Mouse (Mus musculus): ENCODE measurements around the gene Disc1. TPM values are rescaled to one million over a fixed set of nuclear protein-coding genes. Genes with fewer than 3 reads are reported as not detected.
A peak's percentile ranks its signal among the peaks of the same experiment; 100 is the strongest.

Gene Disc1
- total and polyA plus RNA-seq, 2 experiments from 2014 or later = 1.2 to 5.2 TPM

DNA sequence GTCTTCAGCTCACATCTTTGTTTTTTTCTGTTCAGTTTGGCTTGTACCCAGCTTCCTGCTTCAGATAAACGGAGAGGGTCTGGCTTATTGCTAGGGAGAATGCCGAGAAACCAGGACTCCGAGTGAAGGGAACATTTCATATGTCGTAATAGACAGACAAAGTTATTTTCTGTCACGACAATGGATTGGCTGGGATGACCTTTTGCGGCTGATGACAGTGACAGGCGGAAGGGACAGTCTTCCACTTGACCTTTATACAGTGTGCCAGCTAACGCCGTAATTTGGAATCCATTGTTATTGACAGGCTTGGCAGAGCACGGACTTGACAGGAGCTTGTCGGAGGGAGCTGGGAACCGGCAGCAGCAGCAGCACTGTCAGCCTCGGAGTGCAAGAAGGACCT lies 48.3 kb downstream of the Disc1 start:
- Histone ChIP-seq H3K4me3 (ENCODE audit: low read depth, low read length) (no peak overlapping the region), H3K27ac (ENCODE audit: low read depth) (peak overlapping the region; percentile 22; the same call in 1 of the 2 replicates), H3K4me1 (ENCODE audit: control insufficient read depth, insufficient read depth) (peaks cover 11% of the 10 kb centered on the region), H3K27me3 (ENCODE audit: control insufficient read depth, insufficient read depth, low read length) (no peaks in the 10 kb centered on the region), H3K36me3 (replicated peaks; ENCODE audit: control insufficient read depth, insufficient read depth, low read length) (no peaks in the 10 kb centered on the region), H3K9ac (replicated peaks; ENCODE audit: low read depth, low read length) (no peak overlapping the region), H3K4me2 (ENCODE audit: low read depth, low read length) (peak overlapping the region; percentile 42), H3K9me3 (replicated peaks; ENCODE audit: control insufficient read depth, low read length) (no peaks in the 10 kb centered on the region)
- TF ChIP-seq EP300 (IDR thresholded peaks at IDR 0.05; ENCODE audit: low read depth) (no peak), CTCF (IDR thresholded peaks at IDR 0.05; ENCODE audit: low read depth) (no peak)
- WGBS = 23% methylated on average over 13 of the region's 13 CpGs
- ATAC-seq (ENCODE audit: insufficient read depth, low read depth) = peak; percentile 69
- peak; percentile 46 for DNase-seq (ENCODE audit: low spot score)

DNA sequence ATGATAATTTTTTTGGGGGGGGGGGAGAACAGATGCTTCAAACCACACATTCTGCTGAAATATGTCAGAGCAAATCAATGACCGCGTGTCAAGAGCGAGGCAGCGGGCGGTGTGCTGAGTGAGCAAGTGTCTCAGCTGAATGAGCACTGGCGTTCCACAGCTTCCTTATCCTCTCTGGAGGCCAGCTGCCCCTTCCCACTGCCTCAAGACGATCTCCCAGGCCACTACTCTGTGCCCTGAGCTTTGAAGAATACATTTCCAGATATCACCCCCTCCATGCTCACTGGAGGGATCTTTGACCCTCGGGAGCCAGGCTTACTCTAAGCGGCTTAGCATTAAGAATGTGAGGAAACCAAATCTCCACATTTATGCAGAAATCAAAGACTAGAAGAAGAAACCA lies 59.2 kb downstream of the Disc1 start:
- DNase-seq (ENCODE audit: low spot score) = no peak
- no peak for ATAC-seq (ENCODE audit: insufficient read depth, low read depth)
- Histone ChIP-seq H3K27me3 (ENCODE audit: control insufficient read depth, insufficient read depth, low read length) (no peaks in the 10 kb centered on the region), H3K9ac (replicated peaks; ENCODE audit: low read depth, low read length) (no peak overlapping the region), H3K9me3 (replicated peaks; ENCODE audit: control insufficient read depth, low read length) (no peaks in the 10 kb centered on the region), H3K27ac (ENCODE audit: low read depth) (no peak overlapping the region), H3K4me3 (ENCODE audit: low read depth, low read length) (no peak overlapping the region), H3K4me2 (ENCODE audit: low read depth, low read length) (no peak overlapping the region), H3K36me3 (replicated peaks; ENCODE audit: control insufficient read depth, insufficient read depth, low read length) (no peaks in the 10 kb centered on the region), H3K4me1 (ENCODE audit: control insufficient read depth, insufficient read depth) (no peaks in the 10 kb centered on the region)
- 56% methylated on average over 9 of the region's 9 CpGs for WGBS
- no peak for TF ChIP-seq CTCF (IDR thresholded peaks at IDR 0.05; ENCODE audit: low read depth)
- no peak for TF ChIP-seq EP300 (IDR thresholded peaks at IDR 0.05; ENCODE audit: low read depth)

GRCm38 (mm10) chr8:125113831-125114230 lies 59.8 kb downstream of the Disc1 start:
- no peak overlapping the region for H3K27ac ChIP-seq (ENCODE audit: low read depth)
- TF ChIP-seq CTCF (IDR thresholded peaks at IDR 0.05; ENCODE audit: low read depth) (no peak), EP300 (IDR thresholded peaks at IDR 0.05; ENCODE audit: low read depth) (no peak)
- no peaks in the 10 kb centered on the region for H3K27me3 ChIP-seq (ENCODE audit: control insufficient read depth, insufficient read depth, low read length)
- H3K4me2 ChIP-seq (ENCODE audit: low read depth, low read length) = no peak overlapping the region
- WGBS = 64% methylated on average over 3 of the region's 3 CpGs
- H3K4me3 ChIP-seq (ENCODE audit: low read depth, low read length) = no peak overlapping the region
- H3K36me3 ChIP-seq (replicated peaks; ENCODE audit: control insufficient read depth, insufficient read depth, low read length) = no peaks in the 10 kb centered on the region
- no peaks in the 10 kb centered on the region for H3K9me3 ChIP-seq (replicated peaks; ENCODE audit: control insufficient read depth, low read length)
- no peak for DNase-seq (ENCODE audit: low spot score)
- H3K9ac ChIP-seq (replicated peaks; ENCODE audit: low read depth, low read length) = no peak overlapping the region
- H3K4me1 ChIP-seq (ENCODE audit: control insufficient read depth, insufficient read depth) = no peaks in the 10 kb centered on the region
- ATAC-seq (ENCODE audit: insufficient read depth, low read depth) = no peak

GRCm38 (mm10) chr8:125115321-125115720 lies 61.3 kb downstream of the Disc1 start:
- TF ChIP-seq EP300 (IDR thresholded peaks at IDR 0.05; ENCODE audit: low read depth) (no peak), CTCF (IDR thresholded peaks at IDR 0.05; ENCODE audit: low read depth) (no peak)
- no peak for ATAC-seq (ENCODE audit: insufficient read depth, low read depth)
- no peak overlapping the region for H3K4me2 ChIP-seq (ENCODE audit: low read depth, low read length)
- no peaks in the 10 kb centered on the region for H3K36me3 ChIP-seq (replicated peaks; ENCODE audit: control insufficient read depth, insufficient read depth, low read length)
- H3K9ac ChIP-seq (replicated peaks; ENCODE audit: low read depth, low read length) = no peak overlapping the region
- no peak for DNase-seq (ENCODE audit: low spot score)
- 68% methylated on average over 5 of the region's 5 CpGs for WGBS
- H3K27me3 ChIP-seq (ENCODE audit: control insufficient read depth, insufficient read depth, low read length) = no peaks in the 10 kb centered on the region
- no peaks in the 10 kb centered on the region for H3K9me3 ChIP-seq (replicated peaks; ENCODE audit: control insufficient read depth, low read length)
- no peak overlapping the region for H3K4me3 ChIP-seq (ENCODE audit: low read depth, low read length)
- H3K4me1 ChIP-seq (ENCODE audit: control insufficient read depth, insufficient read depth) = no peaks in the 10 kb centered on the region
- no peak overlapping the region for H3K27ac ChIP-seq (ENCODE audit: low read depth)

DNA sequence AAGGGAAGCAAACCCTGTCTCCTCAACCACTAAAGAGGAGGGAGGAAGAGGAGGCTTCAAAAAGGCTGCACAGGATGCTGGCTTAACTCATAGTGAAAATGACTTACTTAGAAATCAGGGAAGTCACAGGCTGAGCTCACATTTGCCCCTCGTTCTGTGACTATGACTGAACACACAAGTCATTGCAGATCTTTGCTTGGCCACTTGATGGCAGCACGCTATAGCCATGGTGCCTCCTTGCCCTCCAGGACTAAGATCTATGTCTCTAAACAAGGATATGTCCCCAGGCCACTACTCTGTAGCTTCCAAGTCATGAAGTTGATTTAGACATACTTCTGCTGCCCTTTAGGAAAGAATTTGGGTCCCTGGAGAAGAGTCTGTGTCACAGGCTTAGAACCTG lies 62.6 kb downstream of the Disc1 start:
- Histone ChIP-seq H3K4me3 (ENCODE audit: low read depth, low read length) (no peak overlapping the region), H3K4me1 (ENCODE audit: control insufficient read depth, insufficient read depth) (no peaks in the 10 kb centered on the region), H3K4me2 (ENCODE audit: low read depth, low read length) (no peak overlapping the region), H3K9ac (replicated peaks; ENCODE audit: low read depth, low read length) (no peak overlapping the region), H3K27ac (ENCODE audit: low read depth) (no peak overlapping the region), H3K27me3 (ENCODE audit: control insufficient read depth, insufficient read depth, low read length) (no peaks in the 10 kb centered on the region), H3K9me3 (replicated peaks; ENCODE audit: control insufficient read depth, low read length) (no peaks in the 10 kb centered on the region), H3K36me3 (replicated peaks; ENCODE audit: control insufficient read depth, insufficient read depth, low read length) (no peaks in the 10 kb centered on the region)
- peak; percentile 43 for DNase-seq (ENCODE audit: low spot score)
- WGBS = 16% methylated on average over 2 of the region's 2 CpGs
- TF ChIP-seq EP300 (IDR thresholded peaks at IDR 0.05; ENCODE audit: low read depth) (no peak), CTCF (IDR thresholded peaks at IDR 0.05; ENCODE audit: low read depth) (peak; percentile 90)
- ATAC-seq (ENCODE audit: insufficient read depth, low read depth) = no peak

GRCm38 (mm10) chr8:125126482-125126881 lies 72.5 kb downstream of the Disc1 start:
- Histone ChIP-seq H3K36me3 (replicated peaks; ENCODE audit: control insufficient read depth, insufficient read depth, low read length) (no peaks in the 10 kb centered on the region), H3K4me3 (ENCODE audit: low read depth, low read length) (no peak overlapping the region), H3K4me2 (ENCODE audit: low read depth, low read length) (no peak overlapping the region), H3K27me3 (ENCODE audit: control insufficient read depth, insufficient read depth, low read length) (no peaks in the 10 kb centered on the region), H3K9me3 (replicated peaks; ENCODE audit: control insufficient read depth, low read length) (no peaks in the 10 kb centered on the region), H3K9ac (replicated peaks; ENCODE audit: low read depth, low read length) (no peak overlapping the region), H3K4me1 (ENCODE audit: control insufficient read depth, insufficient read depth) (peaks cover 9% of the 10 kb centered on the region), H3K27ac (ENCODE audit: low read depth) (no peak overlapping the region)
- DNase-seq (ENCODE audit: low spot score) (no peak), ATAC-seq (ENCODE audit: insufficient read depth, low read depth) (no peak)
- TF ChIP-seq CTCF (IDR thresholded peaks at IDR 0.05; ENCODE audit: low read depth) = no peak
- no peak for TF ChIP-seq EP300 (IDR thresholded peaks at IDR 0.05; ENCODE audit: low read depth)
- 86% methylated on average over 4 of the region's 4 CpGs for WGBS
